Mouse (Mus musculus): ENCODE results near the gene Llgl2. TPM values are rescaled to one million over a fixed set of nuclear protein-coding genes. Genes with fewer than 3 reads are reported as not detected.

Llgl2 gene
- total and polyA plus RNA-seq, 3 experiments, result 18.4 to 20.3 (median 19.4) TPM

DNA sequence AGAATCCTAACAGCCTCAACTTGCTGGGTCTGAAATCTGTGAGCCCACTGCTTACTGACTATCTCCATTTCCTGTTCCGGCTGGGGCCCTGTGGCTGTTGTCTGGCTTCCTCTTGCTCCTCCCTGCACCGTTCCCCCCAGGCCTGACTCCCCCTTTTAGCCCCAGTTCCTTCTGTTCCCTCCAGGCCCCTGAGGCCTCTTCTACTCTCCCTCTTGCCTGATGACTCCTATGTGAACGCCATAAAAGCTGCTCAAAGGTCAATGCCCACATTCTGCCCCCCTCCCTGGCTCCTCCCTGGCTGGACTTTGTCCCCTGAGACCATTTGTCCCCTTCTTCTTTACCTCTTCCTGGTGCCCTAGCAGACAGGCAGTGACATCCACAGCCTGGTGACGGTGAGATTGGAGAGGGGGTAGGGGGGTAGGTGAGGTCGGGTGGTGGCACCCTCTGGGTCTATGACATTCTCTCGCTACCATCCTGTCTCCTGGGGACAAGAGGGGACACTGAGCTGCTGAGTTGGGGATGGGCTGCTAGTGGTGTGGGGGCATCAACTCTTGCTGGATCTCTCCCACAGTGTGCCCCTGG is 53.4 kb downstream of the Llgl2 start:
- WGBS, result 47% methylated on average over 6 of the region's 6 CpGs
- H3K4me3 ChIP-seq, result no peak overlapping the region
- no peak overlapping the region for H3K9ac ChIP-seq (ENCODE audit: low read depth, low read length)
- no peaks in the 10 kb centered on the region for H3K79me2 ChIP-seq (replicated peaks; ENCODE audit: control insufficient read depth, insufficient read depth, low read length)
- H3K27ac ChIP-seq, result no peak overlapping the region
- TF ChIP-seq EP300 (IDR thresholded peaks at IDR 0.05; ENCODE audit: insufficient read depth, low read depth, low read length) (no peak), CTCF (IDR thresholded peaks at IDR 0.05) (no peak), POLR2A (IDR thresholded peaks at IDR 0.05; ENCODE audit: insufficient read depth, low read depth, low read length) (no peak)
- H3K4me1 ChIP-seq (ENCODE audit: control insufficient read depth, insufficient read depth, low read length), result no peaks in the 10 kb centered on the region
- DNase-seq, result no peak
- no peaks in the 10 kb centered on the region for H3K36me3 ChIP-seq (ENCODE audit: control insufficient read depth, insufficient read depth, low read length)
- H3K27me3 ChIP-seq (ENCODE audit: control insufficient read depth, insufficient read depth, low read length), result no peaks in the 10 kb centered on the region
- intact Hi-C loops (cut with DNase I), result no loop called here

DNA sequence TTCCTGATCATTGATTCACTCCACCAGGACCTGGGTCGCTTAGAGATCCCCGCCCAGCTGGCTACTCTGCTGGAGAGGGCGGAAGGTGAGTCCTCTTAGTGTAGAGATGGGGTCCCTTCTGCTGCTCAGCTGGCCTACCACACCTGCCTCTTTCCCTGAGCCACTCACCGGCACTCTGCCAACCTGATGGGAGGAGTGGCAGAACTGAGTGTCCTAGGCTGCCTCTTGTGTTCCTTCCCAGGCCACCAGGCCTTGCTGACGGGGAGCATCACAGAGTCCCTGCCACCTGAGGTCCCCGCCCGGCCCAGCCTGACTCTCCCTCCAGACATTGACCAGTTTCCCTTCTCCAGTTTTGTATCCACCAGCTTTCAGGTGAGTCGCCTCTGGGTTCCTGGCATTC is 54.2 kb downstream of the Llgl2 start:
- no peak for DNase-seq
- TF ChIP-seq EP300 (IDR thresholded peaks at IDR 0.05; ENCODE audit: insufficient read depth, low read depth, low read length) (no peak), CTCF (IDR thresholded peaks at IDR 0.05) (no peak), POLR2A (IDR thresholded peaks at IDR 0.05; ENCODE audit: insufficient read depth, low read depth, low read length) (no peak)
- Histone ChIP-seq H3K36me3 (ENCODE audit: control insufficient read depth, insufficient read depth, low read length) (no peaks in the 10 kb centered on the region), H3K9ac (ENCODE audit: low read depth, low read length) (no peak overlapping the region), H3K27ac (no peak overlapping the region), H3K79me2 (replicated peaks; ENCODE audit: control insufficient read depth, insufficient read depth, low read length) (no peaks in the 10 kb centered on the region), H3K27me3 (ENCODE audit: control insufficient read depth, insufficient read depth, low read length) (no peaks in the 10 kb centered on the region), H3K4me3 (no peak overlapping the region), H3K4me1 (ENCODE audit: control insufficient read depth, insufficient read depth, low read length) (no peaks in the 10 kb centered on the region)
- intact Hi-C loops (cut with DNase I), result no loop called here
- 86% methylated on average over 8 of the region's 8 CpGs for WGBS

GRCm38 (mm10) chr11:115881002-115881401 is 57.2 kb downstream of the Llgl2 start:
- no peak for TF ChIP-seq EP300 (IDR thresholded peaks at IDR 0.05; ENCODE audit: insufficient read depth, low read depth, low read length)
- no peak for TF ChIP-seq POLR2A (IDR thresholded peaks at IDR 0.05; ENCODE audit: insufficient read depth, low read depth, low read length)
- peak; percentile 81 for TF ChIP-seq CTCF (IDR thresholded peaks at IDR 0.05)
- intact Hi-C loops (cut with DNase I), result no loop called here
- Histone ChIP-seq H3K4me3 (no peak overlapping the region), H3K27ac (no peak overlapping the region), H3K79me2 (replicated peaks; ENCODE audit: control insufficient read depth, insufficient read depth, low read length) (no peaks in the 10 kb centered on the region), H3K27me3 (ENCODE audit: control insufficient read depth, insufficient read depth, low read length) (no peaks in the 10 kb centered on the region), H3K9ac (ENCODE audit: low read depth, low read length) (no peak overlapping the region), H3K4me1 (ENCODE audit: control insufficient read depth, insufficient read depth, low read length) (no peaks in the 10 kb centered on the region), H3K36me3 (ENCODE audit: control insufficient read depth, insufficient read depth, low read length) (no peaks in the 10 kb centered on the region)
- peak in 1 of 2 experiments; percentile 44 for DNase-seq
- 31% methylated on average over 5 of the region's 5 CpGs for WGBS

DNA sequence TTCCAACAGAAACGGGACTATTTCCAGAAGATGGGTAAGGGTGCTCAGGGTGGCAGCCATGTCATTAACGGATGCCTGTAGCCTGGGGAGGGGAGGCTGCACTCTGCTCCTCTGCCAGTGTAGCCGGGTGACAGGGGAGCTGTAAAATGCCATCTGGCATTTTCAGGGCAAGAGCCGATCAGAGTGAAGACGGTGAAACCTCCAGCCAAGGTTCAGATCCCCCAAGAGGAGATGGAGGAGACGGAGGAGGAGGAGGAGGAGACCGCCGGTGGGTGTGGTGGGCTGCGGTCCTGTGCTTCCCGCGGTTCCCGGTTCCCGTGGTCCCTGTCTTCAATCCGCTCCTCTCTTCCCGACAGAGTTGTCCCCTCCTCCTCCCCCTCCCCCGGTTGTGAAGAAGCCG is 59.4 kb downstream of the Llgl2 start:
- WGBS, result 24% methylated on average over 17 of the region's 17 CpGs
- H3K79me2 ChIP-seq (replicated peaks; ENCODE audit: control insufficient read depth, insufficient read depth, low read length), result no peaks in the 10 kb centered on the region
- H3K9ac ChIP-seq (ENCODE audit: low read depth, low read length), result no peak overlapping the region
- no peak overlapping the region for H3K27ac ChIP-seq
- intact Hi-C loops (cut with DNase I), result no loop called here
- TF ChIP-seq EP300 (IDR thresholded peaks at IDR 0.05; ENCODE audit: insufficient read depth, low read depth, low read length) (no peak), POLR2A (IDR thresholded peaks at IDR 0.05; ENCODE audit: insufficient read depth, low read depth, low read length) (no peak), CTCF (IDR thresholded peaks at IDR 0.05) (no peak)
- no peak overlapping the region for H3K4me3 ChIP-seq
- no peaks in the 10 kb centered on the region for H3K27me3 ChIP-seq (ENCODE audit: control insufficient read depth, insufficient read depth, low read length)
- no peaks in the 10 kb centered on the region for H3K36me3 ChIP-seq (ENCODE audit: control insufficient read depth, insufficient read depth, low read length)
- DNase-seq, result no peak
- no peaks in the 10 kb centered on the region for H3K4me1 ChIP-seq (ENCODE audit: control insufficient read depth, insufficient read depth, low read length)

DNA sequence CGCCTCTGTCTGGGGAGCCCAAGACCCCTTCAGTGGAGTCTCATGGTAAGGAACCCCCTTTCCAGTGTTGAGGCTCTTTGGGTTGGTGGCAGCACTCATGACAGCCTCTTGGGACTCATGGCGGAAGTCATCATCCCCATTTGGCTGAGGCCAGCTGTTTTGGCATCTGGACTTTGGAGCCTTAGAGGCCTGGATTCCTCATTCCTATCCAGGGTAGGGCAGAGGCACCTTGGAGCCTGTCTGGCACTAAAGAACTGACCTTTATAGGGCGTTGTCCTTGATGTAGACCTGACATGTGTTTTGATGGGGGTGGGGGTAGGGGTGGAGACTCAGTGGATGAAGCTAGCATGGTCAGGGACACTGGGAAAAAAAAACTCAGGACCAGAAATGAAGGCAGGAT is 60.5 kb downstream of the Llgl2 start:
- Histone ChIP-seq H3K79me2 (replicated peaks; ENCODE audit: control insufficient read depth, insufficient read depth, low read length) (no peaks in the 10 kb centered on the region), H3K4me3 (no peak overlapping the region), H3K27me3 (ENCODE audit: control insufficient read depth, insufficient read depth, low read length) (no peaks in the 10 kb centered on the region), H3K27ac (no peak overlapping the region), H3K36me3 (ENCODE audit: control insufficient read depth, insufficient read depth, low read length) (no peaks in the 10 kb centered on the region), H3K4me1 (ENCODE audit: control insufficient read depth, insufficient read depth, low read length) (no peaks in the 10 kb centered on the region), H3K9ac (ENCODE audit: low read depth, low read length) (no peak overlapping the region)
- no peak for TF ChIP-seq POLR2A (IDR thresholded peaks at IDR 0.05; ENCODE audit: insufficient read depth, low read depth, low read length)
- TF ChIP-seq CTCF (IDR thresholded peaks at IDR 0.05), result no peak
- TF ChIP-seq EP300 (IDR thresholded peaks at IDR 0.05; ENCODE audit: insufficient read depth, low read depth, low read length), result no peak
- WGBS, result 87% methylated on average over 3 of the region's 3 CpGs
- DNase-seq, result no peak
- intact Hi-C loops (cut with DNase I), result no loop called here

DNA sequence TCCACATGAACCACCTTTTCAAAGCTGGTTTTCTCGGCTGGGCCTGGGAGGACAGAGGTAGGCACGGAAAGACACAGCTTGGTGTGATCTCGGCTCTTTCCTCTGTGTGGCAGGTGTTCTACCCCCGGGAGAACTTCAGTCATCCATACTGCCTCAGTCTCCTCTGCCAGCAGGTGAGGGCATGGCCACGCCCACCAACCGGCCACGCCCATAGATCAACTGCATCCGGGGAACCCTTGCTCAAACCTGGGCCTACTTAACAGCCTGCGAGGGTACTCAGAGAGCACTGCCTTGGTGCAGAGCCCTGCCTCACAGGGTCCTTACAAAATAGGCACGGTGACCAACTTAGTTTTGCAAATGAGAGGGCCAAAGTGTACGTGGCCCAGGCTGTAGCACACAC is 61.4 kb downstream of the Llgl2 start:
- H3K79me2 ChIP-seq (replicated peaks; ENCODE audit: control insufficient read depth, insufficient read depth, low read length), result no peaks in the 10 kb centered on the region
- H3K36me3 ChIP-seq (ENCODE audit: control insufficient read depth, insufficient read depth, low read length), result no peaks in the 10 kb centered on the region
- no peaks in the 10 kb centered on the region for H3K4me1 ChIP-seq (ENCODE audit: control insufficient read depth, insufficient read depth, low read length)
- TF ChIP-seq EP300 (IDR thresholded peaks at IDR 0.05; ENCODE audit: insufficient read depth, low read depth, low read length) (no peak), POLR2A (IDR thresholded peaks at IDR 0.05; ENCODE audit: insufficient read depth, low read depth, low read length) (no peak), CTCF (IDR thresholded peaks at IDR 0.05) (no peak)
- no peaks in the 10 kb centered on the region for H3K27me3 ChIP-seq (ENCODE audit: control insufficient read depth, insufficient read depth, low read length)
- no peak overlapping the region for H3K9ac ChIP-seq (ENCODE audit: low read depth, low read length)
- H3K4me3 ChIP-seq, result no peak overlapping the region
- no peak overlapping the region for H3K27ac ChIP-seq
- WGBS, result 71% methylated on average over 11 of the region's 11 CpGs
- intact Hi-C loops (cut with DNase I), result no loop called here
- no peak for DNase-seq
